Mouse (Mus musculus) testis, adult 2 months (tissue): ENCODE results near the gene 1700001C19Rik.

ENCODE experiments used
- CTCF ChIP-seq: fragments of 200-500 bp; IDR thresholded peaks from 2 replicates; pipeline ENCODE4 v1.5.1; 2012; ENCODE audit warnings: low read depth, mild to moderate bottlenecking, inconsistent platforms, low read length, moderate library complexity; ENCODE audit not compliant: control insufficient read depth, insufficient read depth, insufficient replicate concordance
- POLR2A ChIP-seq: fragments of 200-500 bp; IDR thresholded peaks from 2 replicates; pipeline ENCODE4 v1.6.1; 2012; ENCODE audit warnings: low read depth, mild to moderate bottlenecking, inconsistent platforms, low read length, moderate library complexity; ENCODE audit not compliant: control insufficient read depth

DNA sequence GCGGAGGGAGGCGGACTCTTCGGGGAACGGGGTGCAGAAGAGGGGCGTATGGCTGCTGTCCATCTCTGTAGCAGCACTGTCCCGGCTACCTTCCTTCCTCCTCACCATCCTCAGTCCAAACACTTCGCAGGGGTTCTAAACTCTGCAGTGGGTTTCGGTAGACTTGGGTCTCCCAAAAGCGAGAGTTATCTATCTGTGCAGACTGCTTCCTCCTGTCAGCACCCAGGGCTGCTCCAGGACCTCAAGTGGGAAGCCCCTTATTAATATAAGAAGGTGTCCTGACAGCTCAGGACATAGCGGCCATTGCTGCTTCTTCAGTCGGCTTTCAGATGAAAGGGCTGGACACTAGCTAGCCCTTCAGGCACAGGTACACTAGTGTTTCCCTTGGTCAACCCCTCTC lies 27.8 kb upstream of the 1700001C19Rik start:
- no peak for TF ChIP-seq CTCF
- TF ChIP-seq POLR2A = no peak
